Mouse (Mus musculus): Measurements from ENCODE around the gene Eif2ak2. TPM values are rescaled to one million over a fixed set of nuclear protein-coding genes. Genes with fewer than 3 reads are reported as not detected.

Gene Eif2ak2
- polyA plus RNA-seq, 1 experiment: 21.0 TPM

DNA sequence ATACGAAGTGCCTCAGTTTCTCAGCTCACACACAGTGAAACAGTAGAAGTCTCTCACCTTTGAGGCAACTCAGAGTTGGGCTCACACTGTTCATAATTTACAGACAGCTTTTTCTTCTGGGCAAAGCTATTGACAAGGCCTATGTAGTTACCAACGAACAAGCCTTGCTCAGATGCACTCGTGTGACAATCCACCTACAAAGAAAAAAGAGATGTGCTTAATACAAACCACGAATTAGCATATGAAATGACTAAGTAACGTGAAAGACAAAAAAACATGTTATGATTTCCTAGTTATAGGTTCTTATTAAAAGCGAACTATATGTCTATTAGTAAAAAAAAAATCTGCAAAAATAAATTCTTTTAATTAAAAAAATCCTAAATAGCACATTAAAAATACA, 8.5 kb downstream of the Eif2ak2 start:
- no peak for TF ChIP-seq POLR2A (IDR thresholded peaks at IDR 0.05; ENCODE audit: insufficient read depth, low read length)
- no peak for TF ChIP-seq EP300 (IDR thresholded peaks at IDR 0.05; ENCODE audit: insufficient read depth, low read depth, low read length)
- TF ChIP-seq CTCF (IDR thresholded peaks at IDR 0.05; ENCODE audit: low read depth, low read length): no peak
- no peaks in the 10 kb centered on the region for H3K27me3 ChIP-seq (ENCODE audit: control insufficient read depth, insufficient read depth, low read length, poor library complexity, severe bottlenecking)
- H3K4me3 ChIP-seq (ENCODE audit: low read depth, low read length): no peak overlapping the region
- H3K9me3 ChIP-seq (replicated peaks; ENCODE audit: control insufficient read depth, insufficient read depth, low read length, poor library complexity, severe bottlenecking): no peaks in the 10 kb centered on the region
- H3K9ac ChIP-seq (ENCODE audit: low read depth, poor library complexity, severe bottlenecking): no peak overlapping the region
- no peak overlapping the region for H3K27ac ChIP-seq (ENCODE audit: insufficient read depth, low read length)
- no peaks in the 10 kb centered on the region for H3K4me1 ChIP-seq (ENCODE audit: control insufficient read depth, insufficient read depth, low read length)
- no peaks in the 10 kb centered on the region for H3K36me3 ChIP-seq (ENCODE audit: control insufficient read depth, insufficient read depth, low read length, poor library complexity, severe bottlenecking)

DNA sequence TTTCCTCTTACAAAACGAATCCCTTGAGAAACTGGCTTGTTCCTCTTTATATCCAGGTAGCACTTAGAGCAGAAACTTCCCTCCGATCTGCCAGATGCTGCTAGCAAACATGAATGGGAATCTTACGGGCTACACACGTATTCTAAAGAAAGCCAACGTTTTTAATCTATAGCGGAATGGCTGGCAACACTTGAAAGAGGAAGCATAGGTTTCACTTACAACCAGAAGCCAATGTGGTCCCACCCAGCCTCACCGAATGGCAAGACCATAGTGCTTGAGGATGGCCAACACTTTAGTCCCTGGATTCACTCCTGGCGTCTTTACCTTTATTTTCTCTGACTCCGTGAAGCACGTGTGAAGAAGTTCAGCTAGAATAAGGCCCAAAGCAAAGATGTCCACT, 26.1 kb downstream of the Eif2ak2 start:
- Histone ChIP-seq H3K9me3 (replicated peaks; ENCODE audit: control insufficient read depth, insufficient read depth, low read length, poor library complexity, severe bottlenecking) (no peaks in the 10 kb centered on the region), H3K27me3 (ENCODE audit: control insufficient read depth, insufficient read depth, low read length, poor library complexity, severe bottlenecking) (no peaks in the 10 kb centered on the region), H3K36me3 (ENCODE audit: control insufficient read depth, insufficient read depth, low read length, poor library complexity, severe bottlenecking) (no peaks in the 10 kb centered on the region; the same call in none of the 2 replicates), H3K27ac (ENCODE audit: insufficient read depth, low read length) (no peak overlapping the region), H3K9ac (ENCODE audit: low read depth, poor library complexity, severe bottlenecking) (no peak overlapping the region), H3K4me1 (ENCODE audit: control insufficient read depth, insufficient read depth, low read length) (no peaks in the 10 kb centered on the region), H3K4me3 (ENCODE audit: low read depth, low read length) (no peak overlapping the region)
- TF ChIP-seq POLR2A (IDR thresholded peaks at IDR 0.05; ENCODE audit: insufficient read depth, low read length) (no peak), EP300 (IDR thresholded peaks at IDR 0.05; ENCODE audit: insufficient read depth, low read depth, low read length) (no peak), CTCF (IDR thresholded peaks at IDR 0.05; ENCODE audit: low read depth, low read length) (no peak)

DNA sequence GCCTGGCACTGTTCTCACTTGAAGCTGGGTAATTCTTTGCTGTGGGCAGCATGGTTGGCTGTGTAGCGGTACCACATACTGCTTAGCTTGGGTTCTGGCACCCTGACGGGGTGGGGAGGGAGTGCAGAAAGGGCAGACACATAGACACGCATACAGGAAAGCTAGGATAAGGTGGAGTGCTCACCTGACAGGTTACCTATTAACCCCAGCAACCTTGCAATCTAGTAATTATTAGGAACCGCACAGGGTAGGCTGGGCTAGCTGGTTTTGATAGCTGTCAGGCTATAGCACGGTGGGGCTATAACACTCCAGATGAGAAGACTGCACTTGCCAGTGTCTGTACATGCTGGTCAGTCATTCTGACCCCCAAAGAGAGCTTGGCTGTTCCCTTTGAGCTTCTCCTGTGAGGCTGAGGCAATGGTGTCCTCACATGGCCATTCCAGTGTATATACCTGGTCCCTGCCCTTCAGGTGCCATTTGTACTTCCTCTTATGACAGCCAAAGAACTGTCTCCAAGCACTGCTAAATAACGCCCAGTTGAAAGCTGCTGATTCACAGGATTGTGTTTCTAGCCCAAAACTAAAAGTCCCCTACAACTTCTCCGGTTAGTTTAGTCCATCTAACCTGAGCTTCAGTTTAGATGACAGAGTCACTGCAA, 40.0 kb downstream of the Eif2ak2 start:
- Histone ChIP-seq H3K9ac (ENCODE audit: low read depth, poor library complexity, severe bottlenecking) (no peak overlapping the region), H3K27ac (ENCODE audit: insufficient read depth, low read length) (no peak overlapping the region), H3K4me3 (ENCODE audit: low read depth, low read length) (no peak overlapping the region), H3K36me3 (ENCODE audit: control insufficient read depth, insufficient read depth, low read length, poor library complexity, severe bottlenecking) (peaks cover 25% of the 10 kb centered on the region), H3K9me3 (replicated peaks; ENCODE audit: control insufficient read depth, insufficient read depth, low read length, poor library complexity, severe bottlenecking) (no peaks in the 10 kb centered on the region), H3K27me3 (ENCODE audit: control insufficient read depth, insufficient read depth, low read length, poor library complexity, severe bottlenecking) (no peaks in the 10 kb centered on the region), H3K4me1 (ENCODE audit: control insufficient read depth, insufficient read depth, low read length) (no peaks in the 10 kb centered on the region)
- TF ChIP-seq CTCF (IDR thresholded peaks at IDR 0.05; ENCODE audit: low read depth, low read length) (no peak), EP300 (IDR thresholded peaks at IDR 0.05; ENCODE audit: insufficient read depth, low read depth, low read length) (no peak), POLR2A (IDR thresholded peaks at IDR 0.05; ENCODE audit: insufficient read depth, low read length) (no peak)

DNA sequence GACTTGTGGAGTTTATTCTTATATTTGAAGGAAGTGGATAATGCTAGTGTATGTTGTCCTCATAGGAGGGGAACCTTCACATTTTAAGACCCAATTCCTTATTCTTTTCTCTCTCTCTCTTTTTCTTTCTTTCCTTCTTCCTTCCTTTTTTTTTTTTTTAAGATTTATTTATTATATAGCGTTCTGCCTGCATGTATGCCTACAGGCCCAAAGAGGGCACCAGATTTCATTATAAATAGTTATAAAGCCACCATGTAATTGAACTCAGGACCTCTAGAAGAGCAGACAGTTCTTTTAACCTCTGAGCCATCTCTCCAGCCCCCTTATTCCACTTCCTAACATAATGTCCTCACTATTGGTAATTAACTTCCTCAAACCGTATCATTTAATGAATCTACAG, 46.3 kb downstream of the Eif2ak2 start:
- Histone ChIP-seq H3K9ac (ENCODE audit: low read depth, poor library complexity, severe bottlenecking) (peak overlapping the region; percentile 54), H3K9me3 (replicated peaks; ENCODE audit: control insufficient read depth, insufficient read depth, low read length, poor library complexity, severe bottlenecking) (no peaks in the 10 kb centered on the region), H3K4me1 (ENCODE audit: control insufficient read depth, insufficient read depth, low read length) (no peaks in the 10 kb centered on the region), H3K4me3 (ENCODE audit: low read depth, low read length) (peak overlapping the region; percentile 95), H3K27ac (ENCODE audit: insufficient read depth, low read length) (no peak overlapping the region), H3K27me3 (ENCODE audit: control insufficient read depth, insufficient read depth, low read length, poor library complexity, severe bottlenecking) (no peaks in the 10 kb centered on the region), H3K36me3 (ENCODE audit: control insufficient read depth, insufficient read depth, low read length, poor library complexity, severe bottlenecking) (peaks cover 12% of the 10 kb centered on the region)
- TF ChIP-seq CTCF (IDR thresholded peaks at IDR 0.05; ENCODE audit: low read depth, low read length): no peak
- no peak for TF ChIP-seq EP300 (IDR thresholded peaks at IDR 0.05; ENCODE audit: insufficient read depth, low read depth, low read length)
- no peak for TF ChIP-seq POLR2A (IDR thresholded peaks at IDR 0.05; ENCODE audit: insufficient read depth, low read length)

DNA sequence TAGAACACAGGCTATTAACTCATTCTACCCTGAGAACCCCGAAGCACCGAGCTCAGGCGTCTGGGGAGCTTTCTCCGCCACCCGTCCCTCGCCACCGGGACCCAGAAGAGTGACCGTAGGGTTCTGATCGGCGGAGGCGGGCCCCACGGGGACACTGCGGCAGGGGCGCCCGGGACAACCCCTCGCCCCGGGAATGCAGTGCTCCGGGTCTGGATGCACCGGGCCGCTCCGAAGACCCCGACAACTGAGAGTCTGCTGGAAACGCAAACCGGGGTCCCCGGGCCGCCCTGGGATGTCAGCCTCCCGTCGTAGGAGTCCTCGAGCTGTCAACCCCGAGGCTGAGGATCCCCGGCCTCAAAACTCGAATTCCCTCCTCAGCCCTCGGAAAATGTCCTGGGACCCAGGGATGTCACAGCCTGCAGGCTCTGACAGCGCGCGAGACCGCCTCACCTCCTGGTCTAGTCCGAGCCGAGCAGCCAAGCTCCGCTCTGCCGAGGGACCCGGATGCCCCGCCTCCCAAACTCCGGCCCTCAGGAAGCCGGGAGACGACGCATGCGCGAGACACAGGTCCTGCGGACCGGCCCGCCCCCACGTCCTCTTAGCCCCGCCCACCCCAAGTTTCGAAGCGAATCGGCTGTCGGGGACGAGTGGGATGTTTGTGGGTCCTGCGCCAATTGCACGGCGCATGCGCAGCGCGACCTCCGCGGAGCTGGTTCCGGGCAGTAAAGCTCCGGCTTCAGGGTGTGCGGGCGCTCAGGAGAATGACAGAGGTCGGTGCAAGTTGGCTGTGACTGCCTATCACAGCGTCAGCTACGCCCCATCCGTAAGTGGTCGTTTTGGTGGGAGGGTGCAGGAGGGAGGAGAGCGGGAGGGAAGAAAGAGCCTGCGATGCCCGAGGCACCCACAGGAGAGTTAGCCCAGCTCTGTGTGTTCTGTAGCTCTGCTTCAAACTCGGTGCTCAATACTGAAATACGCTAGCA, 47.2 kb downstream of the Eif2ak2 start, which contains the start of the genes Heatr5b and Gpatch11:
Heatr5b (minus strand) TSS at position 509 of the 980 bp plus-strand sequence.
Gpatch11 (plus strand) TSS at position 712 of the 980 bp plus-strand sequence.
- peaks cover 8% of the 10 kb centered on the region for H3K36me3 ChIP-seq (ENCODE audit: control insufficient read depth, insufficient read depth, low read length, poor library complexity, severe bottlenecking)
- TF ChIP-seq EP300 (IDR thresholded peaks at IDR 0.05; ENCODE audit: insufficient read depth, low read depth, low read length) (peak; percentile 47; the same call in 1 of the 2 replicates), POLR2A (IDR thresholded peaks at IDR 0.05; ENCODE audit: insufficient read depth, low read length) (peak; percentile 44), CTCF (IDR thresholded peaks at IDR 0.05; ENCODE audit: low read depth, low read length) (no peak)
- H3K4me3 ChIP-seq (ENCODE audit: low read depth, low read length): peak within 1 kb of the TSS; percentile 95
- no peaks in the 10 kb centered on the region for H3K9me3 ChIP-seq (replicated peaks; ENCODE audit: control insufficient read depth, insufficient read depth, low read length, poor library complexity, severe bottlenecking)
- H3K27ac ChIP-seq (ENCODE audit: insufficient read depth, low read length): peak within 1 kb of the TSS; percentile 18; the same call in 1 of the 2 replicates
- no peaks in the 10 kb centered on the region for H3K4me1 ChIP-seq (ENCODE audit: control insufficient read depth, insufficient read depth, low read length)
- peak within 1 kb of the TSS; percentile 97 for H3K9ac ChIP-seq (ENCODE audit: low read depth, poor library complexity, severe bottlenecking)
- no peaks in the 10 kb centered on the region for H3K27me3 ChIP-seq (ENCODE audit: control insufficient read depth, insufficient read depth, low read length, poor library complexity, severe bottlenecking)

Measured in ES-Bruce4 (cell line).